Mouse (Mus musculus) brain, adult 2 months (tissue): ENCODE measurements at regions not wholly inside any gene's neighbourhood (a gene's known extent, or its start where the extent isn't known, plus 50 kb on each side); places are given as distances from the start of the nearest gene placed in this dataset.
A peak's percentile ranks its signal among the peaks of the same experiment; 100 is the strongest.

Source experiments
- DNase-seq: peaks from one replicate; pipeline ENCODE4 v3.0.0; 2011; ENCODE audit warnings: low read depth, low spot score

DNA sequence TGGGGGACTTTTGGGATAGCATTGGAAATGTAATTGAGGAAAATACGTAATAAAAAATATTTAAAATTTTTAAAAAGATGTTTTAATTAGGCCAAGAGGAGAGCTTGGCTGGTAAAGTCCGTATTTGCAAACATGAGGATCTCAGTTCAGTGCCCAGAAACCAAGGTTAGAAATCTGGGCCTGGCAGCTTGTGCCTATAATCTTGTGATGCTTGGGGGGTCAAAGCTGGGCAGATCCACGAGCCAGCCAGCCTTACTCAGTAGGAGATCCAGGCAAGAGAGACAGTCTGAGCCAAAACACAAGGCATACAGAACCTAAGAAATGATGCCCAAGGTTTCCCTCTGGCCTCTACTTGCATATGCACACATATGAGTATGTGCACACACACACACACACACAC is 54.1 kb upstream of the Cxadr start:
- no peak for DNase-seq

DNA sequence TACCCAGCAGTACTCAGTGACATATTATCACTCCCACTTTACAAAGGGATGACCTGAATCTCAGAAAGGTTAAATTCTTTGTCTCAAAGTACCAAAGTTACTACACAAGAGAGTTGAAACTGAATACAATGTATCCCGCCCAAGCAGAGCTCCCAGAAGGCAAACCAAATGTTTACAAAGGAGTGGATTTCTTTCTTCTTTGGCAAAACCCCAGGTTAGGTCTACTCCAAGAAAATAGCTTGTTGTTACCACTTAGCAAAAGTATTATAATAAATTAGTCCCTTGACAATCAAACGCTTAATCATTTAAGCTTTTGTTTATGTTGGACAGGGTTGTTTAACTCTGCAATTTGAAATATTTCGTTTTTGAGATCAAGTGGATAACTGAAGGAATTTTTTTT is 58.6 kb upstream of the Cxadr start:
- no peak for DNase-seq

DNA sequence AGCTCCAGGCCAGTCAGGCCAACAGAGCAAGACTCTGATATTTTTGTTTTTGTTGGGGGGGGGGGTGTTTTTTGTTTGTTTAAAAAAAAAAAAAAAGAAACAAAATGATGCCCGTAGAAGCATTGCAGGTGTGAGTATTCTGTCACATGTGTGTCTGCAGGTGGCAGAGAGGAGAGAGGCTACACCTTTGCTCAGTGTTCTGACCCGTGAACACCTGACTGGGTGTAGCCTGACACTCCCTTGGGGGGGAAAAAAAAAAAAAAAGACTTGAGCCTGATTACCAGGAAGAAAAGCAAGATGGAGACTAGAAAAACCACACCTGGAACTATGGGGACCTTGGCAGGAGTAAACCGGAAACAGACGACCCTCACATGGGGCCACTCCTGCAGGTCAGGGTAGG is 61.1 kb upstream of the Cxadr start:
- DNase-seq, result no peak

DNA sequence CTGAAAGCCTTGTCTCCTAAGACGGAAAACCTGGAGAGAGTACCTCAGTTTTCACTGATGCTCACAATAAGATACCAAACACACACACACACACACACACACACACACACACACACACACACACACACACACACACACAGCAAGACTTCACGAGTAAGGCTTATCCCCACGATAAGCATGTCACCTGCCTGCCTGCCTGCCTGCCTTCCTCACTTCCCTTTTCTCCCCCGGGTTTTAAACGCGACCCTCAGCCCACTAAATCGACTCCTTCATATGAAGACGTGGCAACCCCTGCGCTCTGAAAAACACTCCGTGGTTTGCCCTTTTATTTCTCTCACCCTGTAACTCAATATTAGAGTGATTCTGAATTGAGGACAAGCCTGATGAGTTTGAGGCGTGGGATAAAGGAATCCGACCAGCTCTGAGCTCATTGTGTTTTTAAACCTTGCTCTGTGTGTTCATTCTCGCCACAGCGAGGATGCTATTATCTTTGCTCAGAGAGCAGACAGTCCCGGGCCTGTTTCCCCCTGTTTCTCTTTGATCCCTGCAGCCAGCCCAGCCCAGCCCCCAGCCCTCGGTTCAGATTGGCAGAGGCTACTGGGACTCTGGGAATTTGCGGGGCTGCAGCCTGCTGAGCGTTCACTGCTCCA is 63.1 kb upstream of the Cxadr start:
- DNase-seq, result peak; percentile 44

DNA sequence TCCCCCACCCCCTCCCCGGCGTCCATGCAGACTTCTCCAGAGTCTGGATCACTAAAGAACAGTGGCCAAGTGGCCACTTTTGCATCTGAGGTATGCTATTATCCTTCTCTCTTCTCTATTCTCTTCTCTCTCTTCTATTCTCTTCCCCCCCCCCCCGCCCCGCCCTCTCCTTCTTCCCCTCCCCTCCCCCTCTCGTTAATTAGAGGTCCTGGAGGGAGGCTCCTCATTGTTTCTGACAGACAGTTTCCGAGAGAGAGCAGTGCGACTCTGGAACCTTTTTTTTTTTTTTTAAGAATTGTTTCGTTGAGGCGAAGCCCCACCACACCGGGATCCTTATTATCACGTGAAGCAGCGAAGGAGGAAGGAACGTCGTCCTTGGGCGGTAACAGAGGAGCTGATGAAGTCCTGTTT is 63.6 kb upstream of the Cxadr start:
- peak; percentile 66 for DNase-seq

DNA sequence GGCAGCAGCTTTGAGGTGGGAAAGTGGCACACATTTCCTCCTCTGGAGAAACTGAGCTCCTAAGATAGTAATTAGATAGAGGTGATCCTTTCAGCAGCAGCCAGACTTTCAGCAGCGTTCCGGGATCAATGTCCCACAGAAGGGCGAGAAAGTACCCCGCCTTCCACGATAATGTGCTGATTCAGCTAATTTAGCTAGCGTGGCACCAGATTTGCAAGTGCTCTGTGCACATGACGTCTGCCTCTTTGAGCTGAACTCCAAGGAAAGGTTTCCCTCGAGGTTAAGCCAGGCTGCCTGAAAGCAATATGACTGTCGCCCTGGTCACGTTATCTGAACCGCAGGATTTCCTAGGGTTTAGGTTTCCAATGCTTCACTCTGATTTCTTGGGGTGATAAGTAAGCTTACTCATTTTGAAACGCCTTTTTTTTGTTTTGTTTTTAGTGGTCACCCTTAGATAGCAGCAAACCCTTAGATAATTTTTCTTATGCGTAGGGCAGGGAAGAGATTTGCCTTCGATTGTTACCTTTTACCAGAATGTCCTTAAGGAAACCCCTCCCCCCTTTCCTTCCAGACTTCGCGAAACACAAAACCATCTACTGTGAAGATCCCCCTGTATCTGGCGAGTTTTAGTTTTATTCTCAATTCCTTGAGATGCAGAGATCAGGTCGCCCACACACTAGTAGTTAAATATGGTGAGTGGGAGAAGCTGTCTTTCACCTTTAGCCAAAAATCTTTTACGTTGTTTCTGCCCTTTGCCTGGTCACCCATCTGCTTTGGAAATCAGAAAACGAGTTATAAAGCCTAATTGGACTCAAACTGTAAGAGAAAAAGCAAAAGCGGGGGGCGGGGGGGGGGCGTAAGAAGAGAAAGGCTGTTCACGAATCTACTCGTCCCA is 64.3 kb upstream of the Cxadr start:
- peak; percentile 58 for DNase-seq

DNA sequence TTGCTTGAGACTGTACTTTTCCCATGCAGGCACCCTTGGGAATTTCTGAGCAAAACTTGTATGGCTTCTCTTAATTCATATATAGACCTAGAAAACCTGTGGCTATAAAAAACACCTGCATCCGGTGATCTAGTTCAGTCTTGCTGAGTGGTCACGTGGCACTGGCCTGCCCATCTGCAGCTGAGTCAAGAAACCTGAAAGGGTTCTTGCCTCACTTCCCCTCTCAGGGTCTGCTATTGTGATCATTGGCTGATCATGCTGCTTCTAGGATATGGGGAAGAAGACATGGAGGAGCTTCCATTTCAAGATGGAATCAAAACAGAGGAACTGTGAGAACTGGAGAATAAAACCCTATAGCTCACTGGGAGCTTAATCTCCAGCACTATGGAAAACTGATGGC is 69.1 kb upstream of the Cxadr start:
- no peak for DNase-seq

DNA sequence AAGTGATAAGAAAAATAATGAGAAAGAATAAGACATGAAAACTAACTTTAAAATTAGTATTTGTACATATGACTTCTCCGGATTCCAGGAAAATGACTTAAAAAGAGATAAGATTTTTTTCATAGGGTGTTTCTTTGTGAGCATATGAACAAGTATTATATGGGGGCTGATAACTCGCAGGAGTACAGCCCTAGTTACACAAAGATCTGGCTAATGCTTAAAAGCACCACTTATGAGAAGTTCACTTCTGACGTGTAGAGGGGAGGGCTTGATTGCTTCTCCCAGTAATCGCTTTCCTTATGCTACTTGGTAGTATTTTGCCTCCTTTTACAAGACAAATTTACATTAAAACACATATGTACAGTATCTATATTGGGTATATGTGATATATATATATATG is 72.3 kb upstream of the Cxadr start:
- no peak for DNase-seq

DNA sequence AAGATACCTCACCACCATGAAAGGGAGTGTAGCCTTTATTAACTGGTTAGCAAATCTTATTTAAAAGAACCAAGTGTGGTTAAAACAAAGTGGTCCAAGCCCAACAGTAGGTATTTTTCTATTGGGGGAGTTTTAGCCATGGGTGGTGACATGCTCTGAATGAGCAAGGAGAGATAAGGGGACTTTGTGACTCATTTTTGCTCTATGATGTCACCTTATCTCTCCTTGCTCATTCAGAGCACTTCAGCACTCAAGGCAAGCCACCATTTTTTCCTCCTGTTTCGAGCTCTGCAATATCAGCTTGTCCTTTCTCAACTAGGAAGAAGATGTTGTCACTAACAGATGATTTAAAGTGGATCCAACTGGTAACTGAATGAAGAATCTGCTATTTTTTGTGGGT is 78.9 kb upstream of the Cxadr start:
- DNase-seq, result no peak

DNA sequence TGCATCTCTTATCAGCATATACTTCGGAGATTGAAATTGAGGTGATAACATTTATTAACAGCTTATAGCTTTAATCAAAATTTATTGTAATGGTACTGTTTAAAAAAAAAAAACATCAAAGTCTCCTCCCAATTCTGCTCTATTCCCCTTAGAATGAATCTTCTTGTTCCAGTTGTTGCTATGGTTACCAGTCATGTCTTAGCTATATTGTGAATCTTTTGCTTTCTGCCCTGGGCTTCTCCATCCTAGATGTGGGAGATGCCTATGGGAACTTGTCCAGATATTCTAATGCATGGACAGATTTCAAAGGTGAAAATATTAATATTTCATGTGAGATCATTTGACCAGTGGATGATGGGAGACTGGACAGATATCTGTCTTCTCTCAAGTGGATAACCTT is 79.5 kb upstream of the Cxadr start:
- DNase-seq, result peak; percentile 27

DNA sequence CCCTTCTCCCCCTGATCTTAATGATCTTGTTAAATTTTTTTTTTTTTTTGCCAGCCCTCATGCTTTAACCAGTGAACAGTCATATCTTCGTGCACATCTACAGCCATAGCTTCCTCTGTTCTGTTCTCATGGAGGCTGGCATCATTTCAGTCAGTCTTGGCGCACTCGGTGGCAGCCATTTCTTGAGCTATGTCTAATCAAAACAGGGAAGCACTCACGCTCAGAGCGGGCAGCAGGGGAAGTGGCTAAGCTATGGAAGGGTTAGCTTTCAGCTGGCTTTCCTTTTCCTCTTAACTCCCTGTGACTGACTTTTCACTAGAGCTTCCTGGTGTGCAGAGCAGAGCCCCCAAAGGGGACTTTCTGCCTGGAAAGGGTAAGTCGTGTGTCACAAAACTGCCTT is 83.7 kb upstream of the Cxadr start:
- DNase-seq, result no peak

DNA sequence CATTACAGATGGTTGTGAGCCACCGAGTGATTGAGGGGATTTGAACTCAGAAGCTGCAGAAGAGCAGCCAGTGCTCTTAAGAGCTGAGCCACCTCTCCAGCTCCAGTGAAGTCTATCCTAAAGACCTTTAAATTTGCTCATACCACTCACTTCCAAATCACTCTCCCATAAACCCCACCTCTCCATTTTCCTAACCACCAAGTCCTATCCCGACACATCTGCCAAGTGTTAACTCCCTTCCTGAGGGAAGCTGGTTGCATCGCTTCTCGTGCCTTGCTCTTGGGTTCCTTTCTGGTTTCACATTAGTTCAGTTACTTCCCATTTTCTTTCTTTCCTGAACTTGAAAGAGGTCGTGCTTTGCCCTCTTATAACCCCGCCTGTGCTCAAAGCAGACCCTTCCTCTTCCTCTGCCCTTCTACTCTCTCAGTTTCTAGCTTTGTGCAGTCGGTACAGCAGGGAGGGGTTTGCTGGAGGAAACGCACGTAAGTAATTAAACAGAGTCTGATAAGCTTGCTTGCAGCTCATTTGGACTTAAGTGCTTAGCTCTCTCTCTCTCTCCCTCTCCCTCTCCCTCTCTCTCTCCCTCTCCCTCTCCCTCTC is 84.4 kb upstream of the Cxadr start:
- no peak for DNase-seq

DNA sequence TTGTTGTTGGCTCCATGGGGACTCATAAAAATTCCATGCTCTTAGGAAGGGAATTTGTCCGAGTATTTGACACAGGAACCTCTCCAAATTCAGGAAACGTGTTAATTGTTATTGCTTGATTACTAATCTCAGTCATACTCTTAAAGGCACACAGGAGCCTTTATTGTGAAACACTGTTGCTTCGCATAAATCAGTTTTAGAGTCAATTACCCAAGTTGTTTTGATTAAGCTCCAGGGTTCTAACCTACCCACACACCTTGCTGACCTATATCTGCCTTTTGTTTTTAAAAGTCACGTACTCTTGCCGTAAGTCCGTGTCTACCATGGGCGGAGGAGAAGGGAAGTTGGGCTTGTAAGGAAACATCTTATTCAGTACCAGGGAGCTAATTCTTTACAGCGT is 89.6 kb upstream of the Cxadr start:
- no peak for DNase-seq

DNA sequence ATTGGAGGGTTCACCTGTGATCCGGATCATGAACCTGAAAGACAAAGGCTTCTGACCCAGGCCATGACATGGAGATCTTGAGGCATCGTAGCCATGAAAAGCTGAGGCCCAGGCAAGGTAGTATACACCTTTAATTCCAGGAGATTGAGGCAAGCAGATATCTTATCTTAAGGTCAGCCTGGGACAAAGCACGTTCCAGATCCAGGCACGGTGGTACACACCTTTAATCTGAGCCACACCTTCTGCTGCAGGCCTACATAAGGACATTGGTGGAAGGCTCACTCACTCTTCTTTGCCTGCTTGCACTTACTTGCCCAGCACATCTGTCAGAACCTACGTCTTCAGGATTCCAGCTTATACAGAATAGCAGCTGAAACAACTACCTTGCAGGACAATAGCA is 93.0 kb upstream of the Cxadr start:
- no peak for DNase-seq

DNA sequence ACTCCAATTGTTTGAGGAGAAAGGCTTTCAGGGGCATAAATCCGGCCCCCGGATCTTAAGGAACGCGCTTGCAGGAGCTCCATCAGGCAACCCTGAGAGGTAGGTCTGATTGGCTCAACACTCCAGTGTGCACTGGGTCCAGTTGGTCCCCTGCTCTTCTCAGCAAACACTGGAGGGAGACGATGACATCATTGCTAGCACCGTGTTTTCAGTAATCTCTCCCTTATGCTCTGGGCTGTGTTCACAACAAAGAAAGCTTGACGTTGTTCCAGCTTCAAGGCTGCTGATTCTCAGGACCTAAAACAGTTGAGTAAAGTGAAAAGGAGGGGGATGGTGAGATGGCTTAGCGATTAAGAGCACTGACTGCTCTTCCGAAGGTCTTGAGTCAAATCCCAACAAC is 97.0 kb upstream of the Cxadr start:
- no peak for DNase-seq

DNA sequence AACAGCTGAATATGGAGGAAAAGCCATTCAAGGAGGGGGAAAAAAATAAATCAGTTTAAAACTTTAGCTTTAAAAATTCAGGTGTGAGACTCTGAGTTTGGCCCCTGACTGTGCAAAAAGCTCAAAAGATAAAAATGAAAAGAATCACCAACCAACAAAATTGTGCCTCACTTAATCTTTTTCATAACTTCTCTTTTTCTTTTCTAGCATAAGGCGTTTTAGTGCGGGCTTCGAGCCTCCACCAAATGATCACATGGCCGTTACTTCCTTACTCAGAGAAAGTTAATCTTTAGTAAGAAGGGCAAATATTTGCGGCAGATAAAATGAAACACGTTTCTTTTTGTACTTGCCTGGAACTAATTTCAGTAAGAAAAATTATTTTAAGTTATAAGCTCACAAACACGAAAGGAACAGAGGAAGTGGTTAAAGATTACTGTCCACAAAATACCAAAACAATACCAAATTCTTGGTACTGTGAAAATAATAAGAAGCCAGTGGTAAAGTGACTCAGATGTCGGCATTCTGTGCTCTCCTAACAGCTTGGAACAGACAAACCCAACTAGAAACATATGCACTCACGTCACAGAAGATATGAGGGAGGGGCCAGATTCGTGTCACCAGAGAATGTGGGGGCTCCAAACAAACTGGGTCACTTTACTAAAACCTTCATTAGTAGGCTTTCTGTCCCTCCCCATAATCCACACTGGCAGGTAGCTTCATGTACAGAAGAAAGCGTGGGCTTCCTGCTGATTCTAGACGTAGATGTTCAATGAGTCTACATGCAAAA is 101.1 kb upstream of the Cxadr start:
- no peak for DNase-seq

DNA sequence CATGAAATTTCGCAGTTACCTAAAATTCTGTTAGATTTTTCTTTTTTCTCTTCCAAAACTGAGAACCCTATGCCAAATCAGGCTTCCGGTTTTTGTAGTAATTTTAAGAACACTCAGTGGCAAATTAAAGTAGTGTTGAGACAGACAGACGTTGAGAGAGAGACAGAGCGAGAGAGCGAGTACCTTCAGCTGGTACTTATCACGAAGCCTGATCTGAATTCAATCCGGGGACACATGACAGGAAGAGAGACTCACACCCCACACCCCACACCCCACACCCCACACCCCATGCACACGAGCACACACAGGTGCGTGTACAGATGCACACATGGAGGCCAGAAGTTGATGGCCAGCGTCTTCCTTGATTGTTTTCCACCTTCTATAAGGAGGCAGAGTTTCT is 102.0 kb upstream of the Cxadr start:
- no peak for DNase-seq

DNA sequence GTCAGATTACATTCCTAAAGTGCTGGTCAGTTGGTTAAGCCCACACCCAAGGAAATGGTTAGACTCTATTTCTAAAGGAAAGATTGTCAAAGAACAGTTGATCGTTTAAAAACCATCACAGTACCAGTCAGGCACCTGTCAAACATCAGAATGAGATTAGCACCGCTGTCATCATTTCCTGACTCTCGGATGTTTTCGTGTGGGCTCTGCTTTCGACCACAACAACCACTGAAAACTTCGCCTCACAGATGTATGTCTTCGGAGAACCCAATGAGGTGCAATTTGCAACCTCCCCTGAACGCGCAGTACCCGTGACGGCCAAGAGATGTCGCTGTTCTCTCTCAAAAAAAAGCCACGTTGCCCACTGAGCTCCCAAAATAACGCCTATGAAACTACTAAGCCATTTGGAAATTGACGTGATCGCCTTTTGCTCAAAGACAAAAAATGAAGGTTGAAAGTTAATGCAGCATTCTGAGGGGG is 102.6 kb upstream of the Cxadr start:
- peak; percentile 71 for DNase-seq

DNA sequence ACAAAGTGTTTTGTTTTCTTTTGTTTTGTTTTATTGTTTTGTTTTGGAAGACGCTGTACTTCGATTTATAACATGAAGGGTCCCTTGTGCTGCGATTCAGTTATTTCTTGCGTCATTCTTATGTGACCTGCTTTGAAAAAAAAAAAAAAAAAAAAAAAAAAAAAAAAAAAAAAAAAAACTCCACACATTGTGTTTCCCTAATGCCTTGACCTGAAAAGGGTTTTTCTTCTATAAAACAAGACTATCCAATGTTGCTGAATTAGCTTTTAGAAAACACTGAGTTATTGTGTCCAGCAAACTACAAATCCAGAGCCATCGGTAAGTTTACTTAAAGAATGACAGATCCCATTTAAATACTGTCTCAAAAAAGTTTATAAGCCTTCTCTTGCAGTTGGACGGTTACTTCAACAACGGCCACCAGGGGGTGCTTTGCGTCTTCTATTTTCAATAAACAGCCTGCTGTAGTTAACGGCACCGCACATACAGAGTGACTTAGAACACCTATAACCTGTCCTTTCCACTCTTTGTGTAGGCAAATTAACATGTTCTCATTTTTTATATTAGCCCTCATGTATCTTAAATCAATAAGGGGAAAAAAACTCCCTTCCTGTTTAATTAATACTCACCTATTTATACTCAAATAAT is 103.9 kb upstream of the Cxadr start:
- peak; percentile 91 for DNase-seq

DNA sequence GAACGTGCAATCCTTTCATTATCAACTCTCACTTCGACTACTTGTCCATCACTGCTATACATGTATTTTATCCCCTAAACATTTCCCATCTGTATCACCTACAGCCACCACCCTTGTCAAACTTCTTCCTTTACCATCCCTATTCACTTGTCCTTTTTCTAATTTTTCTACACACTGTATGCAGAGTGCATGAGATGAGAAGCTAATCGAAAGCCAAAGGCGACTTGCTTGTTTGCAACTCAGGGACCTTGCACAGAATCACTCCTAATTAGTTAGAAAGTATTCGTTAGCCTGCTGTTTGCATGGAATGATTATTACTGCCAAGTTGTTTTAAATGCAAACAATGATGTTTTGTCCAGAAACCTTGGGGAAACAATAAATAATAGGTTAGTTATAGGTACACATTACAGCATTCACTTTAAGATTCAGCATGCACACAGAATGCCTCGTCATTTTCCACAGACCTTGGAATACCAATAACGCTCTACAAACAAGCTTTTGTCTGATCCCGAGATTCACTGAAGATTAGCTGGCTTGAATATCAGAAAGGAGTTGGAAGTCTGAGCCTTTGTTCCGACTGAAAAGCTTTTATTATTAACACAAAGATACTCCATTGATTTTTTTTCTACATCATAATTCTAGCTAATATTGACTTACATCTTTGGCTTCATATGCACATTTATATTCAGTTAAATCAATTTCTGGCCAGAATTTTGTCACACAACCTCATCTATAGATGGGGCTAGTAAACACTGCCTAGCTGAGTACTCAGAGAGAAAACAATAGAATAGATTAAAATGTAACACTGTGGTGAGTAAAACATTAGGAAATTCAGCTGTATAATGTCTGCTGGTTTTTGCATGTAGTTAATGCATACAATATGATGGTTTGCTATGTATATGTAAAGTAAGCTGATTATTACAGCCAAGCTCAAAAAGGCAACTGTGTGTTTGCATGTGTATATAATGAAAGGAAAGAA is 130.4 kb upstream of the Cxadr start:
- peak; percentile 10 for DNase-seq
